Mouse (Mus musculus) adrenal gland, adult 18-20 months (tissue): Measurements from ENCODE around the gene Olfr695. TPM values are rescaled to one million over a fixed set of nuclear protein-coding genes. Genes with fewer than 3 reads are reported as not detected.
"Not testable (repeated sequence)": the region's sequence is repeated elsewhere in the genome, so short reads cannot be mapped to it uniquely, and the experiment has no call there.

Source experiments
- DNase-seq, 2 experiments: peaks; one replicate each; pipeline ENCODE4 v3.0.0; 2021 to 2022; ENCODE audit warnings: low spot score in 2 of 2
- long read RNA-seq, 2 experiments: library from polyadenylated mRNA; stranded (forward); transcript quantifications; one replicate each; pipeline ENCODE4 v2.0.0; 2021
- total RNA-seq, 2 experiments: library from RNA; stranded (reverse); gene quantifications; 1 replicate in 1 of 2; 2 replicates in 1 of 2; pipeline ENCODE4 v1.2.3; 2021

Olfr695 gene
- not detected for total RNA-seq
- long read RNA-seq, experiment 1 = 0 reads
- long read RNA-seq, experiment 2 = 0 reads

DNA sequence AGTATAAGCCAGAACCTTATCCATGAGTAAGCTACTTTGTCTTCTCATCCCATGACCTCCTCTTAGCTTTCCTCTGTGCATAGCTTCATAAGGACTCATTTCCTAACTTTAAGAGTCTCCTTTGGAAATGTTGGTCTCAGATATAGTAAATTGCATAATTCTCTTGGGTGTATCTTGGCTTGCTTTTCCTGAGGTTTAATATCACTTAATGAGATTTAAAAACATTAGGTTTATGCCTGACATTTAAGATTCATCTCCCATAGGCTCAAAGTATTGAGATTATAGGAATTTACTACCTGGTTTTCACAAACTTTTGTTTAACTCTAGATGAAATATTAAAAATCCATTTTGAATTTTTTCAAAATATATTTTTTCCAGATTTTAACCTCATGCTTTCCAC, at the start of gene Olfr695:
Gene Olfr695 (minus strand): TSS at position 101 of the 400 bp plus-strand sequence.
- no peak for DNase-seq

DNA sequence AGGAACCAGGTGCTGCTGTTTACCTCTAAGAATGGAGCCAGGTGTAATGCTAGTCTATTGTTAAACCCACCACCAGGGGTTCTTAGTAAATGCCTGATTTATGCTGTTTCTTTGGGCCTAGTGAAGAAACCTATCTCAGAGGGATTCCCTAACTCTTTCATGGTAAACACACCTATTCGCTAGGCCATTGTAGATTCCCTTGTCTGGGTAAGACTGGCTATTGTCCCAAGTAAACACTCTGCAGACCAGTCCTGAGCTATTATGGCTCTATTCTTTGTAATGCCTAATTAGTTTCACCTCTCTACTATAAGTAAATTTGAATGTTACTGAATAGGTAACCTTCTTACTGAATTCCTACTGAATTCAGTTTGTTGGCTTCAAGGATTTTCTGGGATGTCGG, 44.8 kb upstream of the Olfr695 start:
- DNase-seq = not testable (repeated sequence)

DNA sequence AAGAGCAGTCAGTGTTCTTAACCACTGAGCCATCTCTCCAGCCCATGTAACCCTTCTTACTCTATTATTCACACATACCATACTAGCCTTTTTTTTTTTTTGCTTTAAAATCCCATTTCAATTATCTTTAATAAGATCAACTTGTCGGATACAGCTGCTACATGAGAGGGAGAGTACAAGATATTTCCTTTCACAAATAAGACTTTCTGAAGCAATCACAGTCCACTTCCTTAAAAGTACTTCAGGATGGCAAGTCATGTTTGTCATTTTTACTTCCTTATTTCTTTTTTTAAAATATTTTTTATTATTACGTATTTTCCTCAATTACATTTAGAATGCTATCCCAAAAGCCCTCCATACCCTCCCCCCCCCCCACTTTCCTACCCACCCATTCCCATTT, 42.6 kb upstream of the Olfr695 start:
- DNase-seq = no peak

DNA sequence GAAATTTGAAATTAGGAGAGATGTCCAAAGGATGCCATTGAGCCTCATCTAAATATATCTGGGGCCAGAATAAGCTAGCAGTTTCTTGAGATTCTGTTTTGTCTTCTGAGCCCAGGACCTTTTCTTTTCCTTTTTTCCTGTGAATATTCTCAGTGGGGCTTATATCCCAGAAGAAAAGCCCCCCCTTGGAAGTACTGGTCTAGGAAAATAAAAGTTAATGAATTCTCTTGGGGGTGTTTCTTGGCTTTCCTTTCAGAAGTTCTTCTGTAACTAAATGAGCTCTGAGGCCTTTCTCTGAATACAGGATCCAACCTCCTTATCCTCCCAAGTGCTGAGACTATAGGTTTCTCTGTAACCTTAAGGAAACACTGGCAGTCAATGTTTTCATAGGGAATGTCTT, 39.1 kb upstream of the Olfr695 start, which contains the start of gene Olfr698:
Gene Olfr698 (minus strand): TSS at position 101 of the 400 bp plus-strand sequence.
- no peak for DNase-seq

DNA sequence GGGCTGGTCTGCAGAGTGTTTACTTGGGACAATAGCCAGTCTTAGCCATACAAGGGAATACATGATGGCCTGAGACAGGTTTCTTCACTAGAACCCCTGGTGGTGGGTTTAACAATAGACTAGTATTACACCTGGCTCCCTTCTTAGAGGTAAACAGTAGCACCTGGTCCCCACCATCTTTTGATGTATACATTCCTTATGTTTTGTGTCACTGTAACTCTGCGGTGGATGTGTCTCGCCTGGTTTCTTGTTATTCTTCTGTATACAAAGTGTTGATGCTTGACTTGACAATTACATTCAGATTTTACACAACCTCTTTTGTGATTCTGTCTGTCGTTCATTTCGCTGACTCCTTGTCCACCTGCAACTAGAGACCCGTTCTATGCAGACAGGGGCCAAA, 29.6 kb upstream of the Olfr695 start:
- DNase-seq = no peak

DNA sequence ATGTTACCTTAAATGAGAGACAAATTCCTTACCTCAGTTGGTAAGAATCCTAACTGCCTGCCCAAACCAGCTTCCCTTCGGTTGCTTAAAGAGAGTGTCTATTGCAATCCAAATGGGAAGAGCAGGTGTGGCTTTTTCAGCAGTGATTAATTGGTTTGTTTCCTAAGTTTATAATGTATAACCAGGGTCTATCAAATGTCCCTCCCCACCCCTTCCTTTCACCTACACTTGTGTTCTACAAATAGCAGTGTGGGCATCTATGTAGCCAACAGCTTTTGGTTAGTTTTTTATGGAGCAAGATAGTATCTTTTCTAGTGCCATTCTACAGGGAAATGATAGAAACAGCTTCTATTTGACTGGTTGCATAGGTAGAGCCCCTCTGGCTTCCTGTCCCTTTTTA, 26.1 kb upstream of the Olfr695 start, which contains the start of gene Olfr697:
Gene Olfr697 (minus strand): TSS at position 101 of the 400 bp plus-strand sequence.
- no peak for DNase-seq

DNA sequence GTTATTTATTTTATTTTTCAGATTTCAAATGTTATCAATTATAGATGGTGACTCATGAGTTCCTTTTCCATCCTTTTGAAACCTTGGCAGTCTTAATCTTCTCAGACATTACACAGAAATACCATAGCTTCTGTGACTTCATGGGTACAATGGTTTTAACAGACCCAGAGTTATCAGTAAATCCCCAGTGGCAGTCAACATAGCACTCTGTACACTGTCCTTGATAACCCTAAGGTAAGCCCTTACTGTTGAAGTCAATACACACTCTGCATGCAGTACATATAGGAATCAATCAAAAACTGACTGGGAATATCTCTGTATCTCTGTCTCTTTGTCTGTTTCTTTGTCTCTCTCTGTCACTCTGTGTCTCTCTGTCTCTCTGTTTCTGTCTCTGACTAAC, 20.8 kb upstream of the Olfr695 start:
- no peak for DNase-seq

DNA sequence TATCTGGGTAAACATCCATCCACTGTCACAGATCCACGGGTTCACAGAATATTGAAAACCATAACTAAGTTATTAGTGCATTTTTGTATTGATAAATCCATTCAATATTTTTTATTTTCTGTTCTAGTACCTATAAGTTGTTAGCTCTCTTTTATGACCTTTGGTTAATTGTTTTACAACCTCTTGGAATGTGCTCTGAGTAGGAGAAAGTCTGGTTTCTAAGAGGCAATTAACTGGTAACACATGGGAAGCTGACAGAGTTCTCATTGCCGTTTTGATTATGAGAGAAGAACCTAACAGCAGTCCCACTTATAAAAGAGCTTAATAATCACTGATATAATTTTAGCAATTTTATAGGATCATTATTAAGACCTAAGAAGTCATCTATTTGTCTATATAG, 17.5 kb upstream of the Olfr695 start:
- DNase-seq = no peak

DNA sequence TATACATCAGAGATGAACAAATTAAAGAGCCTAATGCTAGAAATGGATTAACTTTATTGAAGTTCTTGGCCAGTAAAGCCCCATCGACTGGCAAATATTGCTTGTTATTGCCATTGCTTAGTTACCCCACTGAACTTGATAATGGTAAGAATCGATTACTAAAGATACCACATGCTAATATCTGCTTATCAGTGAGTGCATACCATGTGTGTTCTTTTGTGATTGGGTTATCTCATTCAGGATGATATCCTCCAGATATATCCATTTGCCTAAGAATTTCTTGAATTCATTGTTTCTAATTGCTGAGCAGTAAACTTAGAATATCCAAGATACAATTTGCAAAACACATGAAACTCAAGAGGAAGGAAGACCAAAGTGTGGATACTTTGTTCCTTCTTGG, 9.5 kb upstream of the Olfr695 start:
- not testable (repeated sequence) for DNase-seq

DNA sequence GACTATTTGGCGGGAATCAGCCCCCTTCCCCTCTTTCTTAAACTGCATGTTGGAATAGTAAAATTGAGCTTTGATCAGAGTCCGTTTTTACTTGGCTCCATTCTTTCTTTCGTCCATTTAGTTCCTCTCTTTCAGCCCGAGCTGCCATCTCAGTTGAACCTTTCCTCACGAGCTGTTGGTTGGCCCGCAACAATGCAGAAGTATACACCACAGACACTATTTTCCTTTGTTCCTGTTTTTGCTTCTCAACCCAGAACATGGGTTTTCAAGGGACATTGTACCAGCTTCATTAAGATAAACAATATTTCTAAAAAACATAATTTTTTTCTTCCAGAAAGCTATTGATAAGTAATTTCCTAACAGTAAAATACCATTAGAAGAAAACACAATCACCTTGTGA, 4.7 kb downstream of the Olfr695 start:
- DNase-seq = no peak

DNA sequence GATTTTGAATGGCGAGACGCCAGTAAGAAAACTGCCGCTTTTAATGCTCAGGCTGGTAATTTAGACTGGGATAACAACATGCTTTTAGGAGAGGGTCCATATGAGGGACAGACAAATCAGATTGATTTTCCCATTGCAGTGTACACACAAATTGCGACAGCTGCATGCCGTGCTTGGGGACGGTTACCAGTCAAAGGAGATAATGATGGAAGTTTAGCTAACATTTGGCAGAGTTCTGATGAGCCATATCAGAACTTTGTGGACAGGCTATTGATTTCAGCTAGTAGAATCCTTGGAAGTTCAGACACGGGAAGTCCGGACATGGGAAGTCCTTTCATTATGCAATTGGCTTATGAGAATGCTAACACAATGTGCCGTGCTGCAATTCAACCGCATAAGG, 8.5 kb downstream of the Olfr695 start:
- not testable (repeated sequence) for DNase-seq

DNA sequence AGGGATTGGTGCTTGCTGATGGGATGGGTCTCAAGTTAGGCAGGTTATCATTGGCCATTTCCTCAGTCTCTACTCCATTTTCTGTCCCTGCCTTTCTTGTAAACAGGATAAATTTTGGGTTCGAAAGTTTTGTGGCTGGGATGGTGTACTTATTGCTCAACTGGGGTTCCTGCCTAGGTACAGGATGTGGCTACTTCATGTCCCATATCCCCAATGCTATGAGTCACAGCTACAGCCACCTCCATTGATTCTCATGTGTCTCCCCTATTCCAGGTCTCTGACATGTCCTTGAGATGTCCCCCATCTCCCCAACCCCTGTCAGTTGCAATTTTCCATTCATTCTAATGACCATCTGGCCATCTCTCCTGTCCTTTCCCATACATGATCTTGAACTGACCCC, 19.3 kb downstream of the Olfr695 start:
- no peak for DNase-seq

DNA sequence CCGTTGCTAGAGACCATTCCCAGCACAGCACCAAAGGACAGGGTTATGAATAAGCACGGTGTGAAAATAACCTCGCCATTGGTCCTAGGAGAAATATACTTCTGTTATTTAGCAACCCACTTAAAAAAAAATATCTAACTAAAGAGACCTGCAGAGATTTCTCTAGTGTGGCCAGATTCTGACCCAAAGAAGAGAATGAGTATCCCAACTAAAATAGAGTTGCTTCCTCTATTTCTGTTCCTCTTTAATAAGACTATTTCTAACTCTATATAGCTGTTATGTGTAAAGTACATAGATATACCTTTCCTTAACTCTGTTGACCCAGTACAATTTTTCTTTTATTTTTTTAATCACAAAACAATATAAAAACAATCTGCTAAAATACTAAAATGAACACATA, 23.2 kb downstream of the Olfr695 start:
- no peak for DNase-seq

DNA sequence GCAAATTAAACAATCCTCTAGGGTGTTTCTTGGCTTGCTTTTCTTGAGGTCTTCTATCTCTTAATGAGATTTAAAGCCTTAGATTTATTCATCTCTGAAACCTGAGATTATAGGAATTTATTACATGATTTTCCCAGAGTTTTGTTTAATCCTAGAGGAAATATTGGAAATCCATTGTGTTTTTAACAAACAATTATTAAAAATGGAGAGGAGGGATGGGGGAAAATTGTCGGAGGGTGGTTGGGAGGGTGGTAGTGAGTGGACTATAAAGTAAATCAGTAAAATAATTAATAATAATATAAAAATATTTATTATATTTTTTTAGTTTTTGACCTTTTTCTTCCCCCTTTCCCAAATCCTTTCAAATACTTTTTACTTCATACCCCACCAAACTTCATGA, 24.5 kb downstream of the Olfr695 start, which contains the start of gene Olfr694:
Gene Olfr694 (minus strand): TSS at position 101 of the 400 bp plus-strand sequence.
- DNase-seq = no peak

DNA sequence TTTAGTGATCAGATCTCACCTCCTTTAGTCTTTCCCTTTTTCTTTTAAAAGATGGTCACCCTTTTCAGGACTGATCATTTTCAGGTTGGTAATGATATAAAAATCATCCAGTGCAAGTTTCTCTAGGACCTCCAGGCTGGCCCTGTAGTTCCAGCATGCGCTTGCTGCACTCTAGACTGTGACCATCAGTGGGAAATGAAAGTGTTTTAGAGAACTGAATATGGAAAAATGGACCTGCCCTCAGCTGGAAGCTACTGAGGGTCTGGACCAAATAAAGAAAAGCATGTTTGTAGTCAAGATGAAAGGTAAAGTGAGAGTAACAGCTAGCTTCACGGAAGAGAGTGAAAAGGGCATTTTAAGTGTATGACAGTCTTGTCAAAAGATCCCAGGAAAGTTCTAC, 30.8 kb downstream of the Olfr695 start:
- DNase-seq = no peak

DNA sequence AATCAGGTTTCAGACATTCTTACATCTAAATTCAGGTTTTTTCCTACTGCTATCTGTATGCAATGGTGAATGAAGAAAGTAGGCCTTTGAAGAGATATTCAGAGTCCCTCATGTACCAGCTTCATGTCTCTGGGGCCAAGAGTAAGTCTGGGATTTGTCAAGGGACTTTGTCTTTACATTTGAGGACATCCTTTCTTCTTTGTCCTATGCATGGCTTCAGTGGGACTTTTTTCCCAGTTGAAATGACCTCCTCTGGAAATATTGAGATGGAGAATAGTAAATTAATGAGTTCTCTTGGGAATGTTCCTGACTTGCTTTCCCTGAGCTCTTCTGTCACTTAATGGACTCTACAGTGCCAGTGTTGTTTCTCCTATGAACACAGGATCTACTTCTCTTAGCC, 35.7 kb downstream of the Olfr695 start, which contains the start of gene Olfr693:
Gene Olfr693 (minus strand): TSS at position 101 of the 400 bp plus-strand sequence.
- no peak for DNase-seq

Other genes starting within 250 kb of the Olfr695 start
- not detected for gene Olfr693, start 35.8 kb downstream of the Olfr695 start, total RNA-seq
- not detected for gene Olfr694, start 24.6 kb downstream of the Olfr695 start, total RNA-seq
- not detected for gene Olfr697, start 26.0 kb upstream of the Olfr695 start, total RNA-seq
- not detected for gene Olfr698, start 39.0 kb upstream of the Olfr695 start, total RNA-seq
- gene Olfr699, start 76.8 kb upstream of the Olfr695 start, total RNA-seq = not detected
- not detected for gene Olfr700, start 92.4 kb upstream of the Olfr695 start, total RNA-seq
- not detected for gene Olfr701, start 97.7 kb upstream of the Olfr695 start, total RNA-seq
- gene Olfr702, start 117.5 kb upstream of the Olfr695 start, total RNA-seq = not detected
- not detected for gene Olfr703, start 127.0 kb upstream of the Olfr695 start, total RNA-seq
- gene Olfr704, start 146.8 kb upstream of the Olfr695 start, total RNA-seq = not detected
- gene Olfr705, start 160.5 kb upstream of the Olfr695 start, total RNA-seq = not detected
- not detected for gene Olfr706, start 171.8 kb upstream of the Olfr695 start, total RNA-seq
- not detected for gene Olfr707, start 184.8 kb upstream of the Olfr695 start, total RNA-seq
- gene Olfr1532-ps1, start 191.6 kb upstream of the Olfr695 start, total RNA-seq = not detected
- under 1 TPM in 1 of 2 experiments, not detected in 1; 0.07 TPM for gene Olfr709-ps1, start 215.8 kb upstream of the Olfr695 start, total RNA-seq
- not detected for gene Olfr710, start 231.9 kb upstream of the Olfr695 start, total RNA-seq
- not detected for gene Olfr6, start 247.5 kb upstream of the Olfr695 start, total RNA-seq